Mouse (Mus musculus) right cerebral cortex, adult 18-20 months (tissue): ENCODE measurements around the gene Gucy2g.
"Not testable (repeated sequence)": the region's sequence is repeated elsewhere in the genome, so short reads cannot be mapped to it uniquely, and the experiment has no call there.

Experiments used
- DNase-seq: peaks from one replicate; pipeline ENCODE4 v3.0.0; 2022; ENCODE audit warnings: mixed read lengths

Gene Gucy2g

DNA sequence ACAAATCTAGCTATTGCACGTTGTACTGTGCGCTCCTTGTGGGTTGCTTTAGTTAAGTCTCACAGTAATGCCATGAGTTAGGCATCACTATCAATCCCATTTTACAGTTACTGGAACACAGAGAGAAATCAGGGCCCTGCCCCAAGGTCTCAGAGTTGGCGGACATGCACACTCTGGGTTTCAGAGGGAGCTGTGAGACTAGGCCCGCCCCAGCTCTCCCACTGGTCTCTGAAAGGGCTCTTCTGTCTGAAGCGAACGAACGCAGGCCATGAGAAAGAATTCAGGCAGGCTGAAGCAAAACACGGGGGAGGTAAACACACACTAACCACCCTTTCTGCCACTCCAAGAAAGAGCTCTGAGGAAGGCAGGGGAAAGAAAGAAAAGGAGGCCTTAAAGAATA, 82.4 kb downstream of the Gucy2g start:
- DNase-seq = peak; percentile 9

DNA sequence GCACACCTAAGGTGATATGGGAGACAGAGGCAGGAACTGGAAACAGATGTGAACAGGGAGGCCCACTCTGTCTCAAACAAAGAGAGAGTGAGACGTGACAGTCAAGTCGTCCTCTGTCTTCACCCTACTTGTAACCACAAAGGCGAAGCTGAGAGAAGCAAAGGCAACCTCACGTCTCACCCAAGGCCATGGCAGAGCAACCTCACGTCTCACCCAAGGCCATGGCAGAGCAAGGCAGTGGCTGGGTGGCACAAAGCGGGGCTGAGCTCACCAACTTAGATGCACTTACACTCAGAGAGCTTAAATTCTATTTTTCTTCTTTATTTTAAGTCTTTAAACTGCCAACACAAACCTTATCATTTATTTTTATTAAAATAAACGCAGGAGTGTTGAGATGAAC, 84.0 kb downstream of the Gucy2g start:
- DNase-seq = no peak

DNA sequence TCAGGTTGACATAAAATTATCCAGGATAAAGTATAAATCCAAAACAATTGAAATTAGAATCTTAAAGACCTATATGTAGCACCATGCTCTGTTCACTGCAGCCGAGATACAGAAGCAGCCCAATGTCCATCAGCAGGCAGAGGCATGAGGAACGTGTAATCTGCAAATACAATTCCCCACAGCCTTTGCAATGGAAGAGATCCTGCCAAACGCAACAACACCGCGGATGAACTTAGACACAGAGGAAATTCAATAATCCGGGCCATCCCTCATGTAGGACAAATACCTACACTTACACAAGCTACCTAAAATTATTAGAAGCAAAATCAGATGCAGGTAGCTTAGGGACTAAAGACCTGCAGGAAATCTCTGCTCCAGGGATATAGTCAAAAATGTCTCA, 88.1 kb downstream of the Gucy2g start:
- no peak for DNase-seq

DNA sequence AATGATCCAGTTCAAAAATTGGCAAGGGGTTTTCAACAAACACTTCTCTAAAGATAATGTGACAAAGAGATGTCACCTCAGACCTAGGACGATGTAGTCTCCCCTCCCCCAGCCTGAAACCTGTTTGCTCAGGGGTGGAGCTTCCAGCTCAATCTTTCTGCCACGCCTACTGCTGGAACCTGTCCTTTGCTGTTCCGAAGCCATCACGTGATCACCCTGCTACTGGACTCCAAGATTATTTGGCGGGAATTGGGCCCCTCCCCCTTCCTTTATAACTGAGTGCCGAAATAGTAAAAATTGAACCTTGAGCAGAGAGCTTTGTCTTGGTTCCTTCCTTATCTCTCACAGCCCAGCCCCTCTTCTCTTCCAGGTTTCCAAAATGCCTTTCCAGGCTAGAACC, 88.8 kb downstream of the Gucy2g start:
- DNase-seq = not testable (repeated sequence)

DNA sequence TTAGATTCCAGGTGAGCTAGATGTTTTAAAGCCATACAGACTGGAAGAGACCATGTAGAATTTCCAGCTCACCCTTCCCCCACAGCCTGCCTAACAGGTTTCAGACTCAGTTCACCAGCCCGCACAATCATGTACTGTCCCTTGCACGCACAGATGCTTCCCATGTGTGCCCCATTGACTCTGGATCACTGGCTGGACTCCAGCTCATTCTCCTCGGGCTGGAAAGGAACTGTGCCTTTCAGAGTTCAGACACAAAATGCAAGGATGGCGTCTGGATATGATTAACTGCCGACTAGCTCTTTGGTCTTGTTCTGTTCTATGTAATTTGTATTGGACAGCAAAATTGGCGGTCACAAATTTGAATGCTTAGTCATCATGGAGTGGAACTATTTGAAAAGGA, 91.4 kb downstream of the Gucy2g start:
- DNase-seq = no peak

DNA sequence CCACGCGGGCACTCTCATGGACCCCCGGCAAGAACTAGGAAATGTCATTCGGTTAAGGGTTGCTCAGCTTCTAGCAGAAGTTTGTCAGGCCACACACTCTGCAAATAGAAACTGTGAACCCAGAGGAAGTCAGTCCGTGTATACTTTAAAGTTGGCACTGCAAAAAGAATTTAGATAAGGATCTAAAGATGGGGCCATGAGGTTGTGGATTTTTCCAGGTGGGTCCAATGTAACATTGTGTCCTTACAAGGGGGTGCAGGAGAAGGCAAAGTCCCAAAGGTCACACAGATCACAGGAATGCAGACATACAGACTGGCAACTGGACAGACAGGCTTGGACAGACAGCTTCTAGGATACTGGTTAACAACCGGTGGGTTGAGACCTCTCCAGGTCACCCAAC, 92.9 kb downstream of the Gucy2g start:
- DNase-seq = no peak
